Mouse (Mus musculus) Patski (cell line): ENCODE measurements around the gene Slc22a7. TPM values are rescaled to one million over a fixed set of nuclear protein-coding genes. Genes with fewer than 3 reads are reported as not detected.
A peak's percentile ranks its signal among the peaks of the same experiment; 100 is the strongest.

ENCODE experiments used
- ATAC-seq: fragments of 100-300 bp; one replicate; pipeline ENCODE4 v1.8.0; 2021
- CTCF ChIA-PET: fragments of 350-600 bp; sonication (Branson Sonifier 250); formaldehyde crosslinking; loops from one replicate; lab custom pipeline; 2022; ENCODE audit warnings: inconsistent platforms; lab: Charles Lee
- POLR2A ChIA-PET: fragments of 350-600 bp; sonication (Branson Sonifier 250); formaldehyde crosslinking; loops from one replicate; lab custom pipeline; 2022; ENCODE audit warnings: antibody characterized with exemption, inconsistent platforms; lab: Charles Lee
- DNase-seq: peaks from one replicate; pipeline ENCODE4 v3.0.0-alpha.2; 2011; ENCODE audit warnings: low read depth, low spot score
- H3K27me3 ChIP-seq: fragments of 371-371 bp; one replicate; pipeline ENCODE4 v1.5.1; 2021
- CTCF ChIP-seq: fragments of 100-300 bp; IDR thresholded peaks from one replicate; pipeline ENCODE4 v1.5.1; 2021
- in situ Hi-C: fragments of 300-500 bp; cut with MboI; formaldehyde crosslinking; loops from 3 replicates; pipeline ENCODE4 v1.11.1; 2018; ENCODE audit warnings: low pct_unique_long_range_greater_than_20kb, mixed read lengths
- polyA plus RNA-seq: library from polyadenylated mRNA; unstranded; gene quantifications from one replicate; pipeline ENCODE4 v1.2.3, GENCODE M21; 2021

Gene Slc22a7
- polyA plus RNA-seq, 1 experiment from 2014 or later: not detected

DNA sequence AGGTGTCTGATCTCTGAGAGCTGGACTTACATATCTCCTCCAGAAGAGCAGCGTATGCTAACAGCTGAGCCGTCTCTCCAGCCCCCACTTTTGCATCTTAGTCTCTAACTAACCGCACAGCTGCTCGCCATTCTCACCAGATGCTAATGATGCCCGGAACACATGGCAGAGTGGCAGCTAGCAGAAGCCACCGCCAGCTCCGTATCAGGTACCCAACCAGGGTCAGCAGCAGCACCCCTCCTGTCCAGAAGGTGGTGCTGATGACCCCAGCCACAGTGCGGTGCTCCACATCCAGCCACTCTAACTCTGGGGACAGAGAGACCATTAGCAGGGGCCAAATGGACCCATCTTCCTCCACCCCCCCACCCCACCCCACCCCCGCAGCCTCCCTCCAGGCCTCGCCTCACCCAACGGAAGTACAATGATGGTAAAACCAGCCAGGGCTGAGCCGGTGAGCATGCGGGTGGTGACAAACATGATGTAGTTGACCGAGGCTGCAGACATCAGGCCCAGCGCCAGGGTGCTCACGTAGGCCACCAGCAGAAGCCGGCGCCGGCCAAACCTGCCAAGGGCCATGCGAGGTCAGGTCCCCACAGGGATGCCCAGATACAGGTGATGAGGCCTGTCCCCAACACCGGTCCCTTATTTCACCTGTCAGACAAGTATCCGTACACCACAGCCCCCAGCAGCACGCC lies 1.4 kb downstream of the Slc22a7 start:
- POLR2A ChIA-PET: no interaction called here
- H3K27me3 ChIP-seq: peaks cover 3% of the 10 kb centered on the region
- CTCF ChIA-PET: interaction anchor here (1.4 kb wide), 1 partner anchor 8 kb away, joined by 4 read pairs; the partner anchor contains the start of gene Crip3
- ATAC-seq (no peak), DNase-seq (no peak)
- in situ Hi-C loops: no loop called here
- no peak for TF ChIP-seq CTCF

DNA sequence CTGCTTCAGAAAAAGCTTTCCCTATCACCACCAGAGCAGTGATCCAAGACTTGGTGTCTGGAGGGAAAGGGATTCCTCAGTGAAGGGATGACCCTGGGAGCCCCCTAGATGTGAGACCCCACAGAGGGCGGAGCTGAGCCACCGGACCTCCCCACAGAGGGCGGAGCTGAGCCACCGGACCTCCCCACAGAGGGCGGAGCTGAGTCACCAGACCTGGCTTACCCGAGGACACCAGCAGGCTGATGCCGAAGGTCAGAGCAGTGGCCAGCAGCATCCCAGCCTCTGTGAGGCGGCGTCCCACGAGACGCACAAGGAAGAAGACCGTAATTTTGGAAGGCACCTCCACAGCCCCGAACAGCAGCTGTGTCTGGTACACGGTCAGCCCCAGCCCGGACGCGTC lies 4.6 kb downstream of the Slc22a7 start:
- ATAC-seq: no peak
- CTCF ChIA-PET: no interaction called here
- H3K27me3 ChIP-seq: peaks cover 3% of the 10 kb centered on the region

DNA sequence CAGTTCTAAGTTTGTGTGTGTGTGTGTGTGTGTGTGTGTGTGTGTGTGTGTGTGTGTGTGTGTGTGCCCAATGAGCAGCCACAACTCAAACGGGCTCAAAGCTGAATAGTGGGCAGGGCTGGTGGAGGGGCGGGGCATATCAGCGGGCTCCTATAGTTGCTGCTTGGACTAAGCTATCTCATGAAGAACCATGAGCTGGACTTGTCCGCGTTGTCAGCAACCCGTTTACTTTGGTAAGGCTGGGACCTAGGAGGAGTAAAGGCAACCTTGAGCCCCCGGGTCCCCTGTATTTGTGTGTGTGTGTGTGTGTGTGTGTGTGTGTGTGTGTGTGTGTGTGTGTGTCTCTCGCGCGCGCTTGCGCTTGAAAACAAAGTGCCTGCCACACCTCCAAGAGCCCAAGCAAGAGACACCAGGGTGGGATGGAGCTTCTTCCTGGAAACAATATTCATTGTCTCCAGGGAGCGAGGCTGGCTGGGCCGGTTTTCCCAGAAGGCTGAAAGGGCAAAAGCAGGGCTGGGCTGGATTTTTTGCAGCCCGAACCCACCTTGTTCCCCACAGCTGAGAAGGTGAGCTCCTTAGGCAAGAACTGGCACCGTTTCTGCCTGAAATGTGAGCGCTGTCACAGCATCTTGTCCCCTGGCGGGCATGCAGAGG lies 9.4 kb downstream of the Slc22a7 start, which contains the start of gene Crip3:
Crip3 (plus strand) TSS at position 166 of the 654 bp plus-strand sequence.
- ATAC-seq: no peak
- H3K27me3 ChIP-seq: no peaks in the 10 kb centered on the region
- in situ Hi-C loops: no loop called here
- ChIA-PET CTCF (interaction anchor here (1.2 kb wide), 1 partner anchor 9 kb away, joined by 4 read pairs; no protein-coding TSS in a partner anchor), POLR2A (no interaction called here)
- DNase-seq: no peak
- TF ChIP-seq CTCF: no peak

More for the DNA sequence above, 4.6 kb downstream of the Slc22a7 start:
- no peak for TF ChIP-seq CTCF
- POLR2A ChIA-PET: no interaction called here
- in situ Hi-C loops: no loop called here
- DNase-seq: no peak

DNA sequence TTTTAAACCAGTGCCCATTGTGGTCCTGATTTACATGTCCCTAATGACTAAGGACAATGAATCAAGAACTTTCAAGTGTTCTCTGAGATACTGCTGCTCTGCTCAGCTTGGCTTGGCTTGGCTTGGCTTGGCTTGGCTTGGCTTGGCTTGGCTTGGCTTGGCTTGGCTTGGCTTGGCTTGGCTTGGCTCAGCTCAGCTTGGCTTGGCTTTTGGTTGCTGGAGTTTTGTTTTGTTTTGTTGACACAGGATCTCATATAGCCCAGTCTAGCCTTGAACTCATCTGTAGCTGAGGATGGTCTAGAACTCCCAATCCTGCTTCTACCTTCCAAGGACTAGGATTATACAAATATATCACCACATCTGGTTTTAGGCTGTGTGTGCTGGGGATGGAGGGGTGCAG lies 11.8 kb downstream of the Slc22a7 start:
- no peak for TF ChIP-seq CTCF
- ATAC-seq (no peak), DNase-seq (no peak)
- POLR2A ChIA-PET: no interaction called here
- no peaks in the 10 kb centered on the region for H3K27me3 ChIP-seq
- in situ Hi-C loops: no loop called here
- CTCF ChIA-PET: interaction anchor here (1.3 kb wide), 1 partner anchor 10 kb away, joined by 4 read pairs; no protein-coding TSS in a partner anchor

DNA sequence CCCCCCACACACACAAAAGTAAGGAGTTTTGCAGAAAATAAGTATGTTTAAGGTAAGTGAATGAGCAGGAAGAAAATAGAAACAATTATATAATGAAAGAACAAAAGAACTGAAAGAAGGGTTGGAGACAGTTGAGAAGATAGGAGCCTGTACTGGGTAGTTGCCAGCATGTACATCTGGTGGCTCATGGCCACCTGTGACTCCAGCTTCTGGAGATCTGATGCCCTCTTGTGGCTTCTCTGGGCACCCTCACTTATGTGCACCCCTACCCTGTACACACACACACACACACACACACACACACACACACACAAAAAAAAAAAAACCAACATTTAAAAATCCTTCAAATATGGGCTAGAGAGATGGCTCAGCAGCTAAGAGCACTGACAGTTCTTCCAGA lies 18.5 kb downstream of the Slc22a7 start:
- TF ChIP-seq CTCF: no peak
- ChIA-PET CTCF (interaction anchor here (1.3 kb wide), 1 partner anchor 174 kb away, joined by 3 read pairs; no protein-coding TSS in a partner anchor), POLR2A (interaction anchor here (0.6 kb wide), 1 partner anchor 24 kb away, joined by 3 read pairs; no protein-coding TSS in a partner anchor)
- no peaks in the 10 kb centered on the region for H3K27me3 ChIP-seq
- DNase-seq (no peak), ATAC-seq (no peak)
- in situ Hi-C loops: no loop called here

DNA sequence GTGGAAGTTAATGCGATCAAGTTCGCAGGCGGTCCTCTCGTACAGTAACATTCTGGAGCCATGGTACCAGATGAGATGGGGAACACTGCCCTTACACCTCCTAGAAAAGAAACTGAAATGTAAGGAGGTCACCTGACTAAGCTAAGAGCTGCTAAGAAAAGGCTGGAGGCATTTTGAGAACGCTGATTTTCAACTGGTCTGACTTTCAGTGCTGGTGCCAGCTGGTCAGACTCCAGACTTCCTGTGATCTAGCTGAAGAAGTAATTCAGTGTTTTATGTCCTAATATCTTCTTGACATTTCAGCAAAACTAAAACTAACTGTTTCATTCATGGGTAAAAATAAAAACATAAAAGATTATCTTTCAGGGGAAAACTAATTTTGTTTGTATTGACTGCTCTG lies 19.6 kb downstream of the Slc22a7 start:
- DNase-seq: no peak
- in situ Hi-C loops: no loop called here
- TF ChIP-seq CTCF: no peak
- H3K27me3 ChIP-seq: no peaks in the 10 kb centered on the region
- ChIA-PET POLR2A (no interaction called here), CTCF (interaction anchor here (1.0 to 1.3 kb wide), 2 partner anchors 11 to 173 kb away, joined by 3 read pairs; no protein-coding TSS in a partner anchor)
- ATAC-seq: no peak

DNA sequence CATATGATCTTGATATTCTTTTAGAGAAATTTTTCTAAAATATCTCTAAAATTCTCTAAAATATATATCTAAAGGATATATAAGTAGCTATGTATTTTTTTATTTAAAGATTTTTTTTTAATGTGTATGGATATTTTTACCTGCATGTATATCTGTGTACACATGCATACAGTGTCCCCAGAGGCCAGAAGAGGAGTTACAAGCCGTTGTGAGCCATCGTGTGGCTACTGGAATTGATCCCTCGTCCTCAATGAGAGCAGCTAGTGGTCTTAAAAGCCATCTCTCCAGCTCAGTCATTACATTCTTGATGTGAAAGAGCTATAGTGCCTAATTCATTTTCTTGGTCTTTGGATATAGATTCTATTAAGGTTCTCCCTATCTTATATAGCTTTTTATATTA lies 29.8 kb downstream of the Slc22a7 start:
- no peak for ATAC-seq
- no peak for DNase-seq
- ChIA-PET POLR2A (interaction anchor here (0.6 to 0.7 kb wide), 2 partner anchors 9 to 235 kb away, joined by 3 to 5 read pairs; no protein-coding TSS in a partner anchor), CTCF (interaction anchor here (0.7 to 1.9 kb wide), 4 partner anchors 10 to 160 kb away, joined by 3 to 9 read pairs (median 6); partner anchors contain the start of genes Polr1c and Yipf3)
- peak; percentile 66 for TF ChIP-seq CTCF
- H3K27me3 ChIP-seq: no peaks in the 10 kb centered on the region
- in situ Hi-C loops: no loop called here

DNA sequence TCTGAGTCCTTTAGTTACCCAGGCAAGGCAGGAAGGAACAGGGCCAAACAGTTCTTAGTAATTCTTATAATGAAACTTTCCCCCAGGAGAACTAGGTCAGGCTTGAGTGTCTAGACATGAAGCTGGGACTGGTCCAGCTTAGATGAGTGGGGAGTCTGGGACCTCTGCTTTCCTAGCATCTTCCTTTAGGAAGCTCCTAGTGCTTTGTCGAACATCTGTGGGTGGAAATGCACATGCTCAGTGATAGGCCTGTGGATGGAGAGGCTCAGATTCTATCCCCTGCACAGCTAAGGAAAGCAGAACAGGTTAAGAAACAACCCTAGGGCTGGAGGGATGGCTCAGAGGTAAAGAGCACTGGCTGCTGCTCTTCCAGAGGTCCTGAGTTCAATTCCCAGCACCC lies 43.6 kb downstream of the Slc22a7 start:
- ATAC-seq: no peak
- TF ChIP-seq CTCF: no peak
- POLR2A ChIA-PET: no interaction called here
- H3K27me3 ChIP-seq: no peaks in the 10 kb centered on the region
- CTCF ChIA-PET: interaction anchor here (0.9 to 2.4 kb wide), 4 partner anchors 10 to 174 kb away, joined by 3 to 8 read pairs (median 6); no protein-coding TSS in a partner anchor
- no peak for DNase-seq
- in situ Hi-C loops: loop anchor here (5.0 kb wide), 1 partner anchor 127 kb away; no protein-coding TSS in a partner anchor

DNA sequence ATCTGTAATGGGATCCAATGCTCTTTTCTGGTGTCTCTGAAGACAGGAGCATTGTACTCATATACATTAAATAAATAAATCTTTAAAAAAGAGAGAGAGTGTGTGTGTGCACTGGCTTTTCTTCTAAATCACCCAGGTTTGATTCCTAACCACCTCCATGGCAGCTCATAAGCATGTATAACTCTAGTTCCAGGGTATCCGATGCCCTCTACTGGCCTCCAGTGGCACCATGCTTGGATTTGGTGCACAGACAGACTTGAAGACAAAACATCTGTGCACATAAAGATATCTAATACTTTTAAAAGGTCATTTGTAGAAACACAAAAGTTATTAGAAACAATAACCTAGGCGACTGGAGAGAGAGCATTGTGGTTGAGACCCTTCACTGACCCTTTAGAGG lies 45.2 kb downstream of the Slc22a7 start:
- in situ Hi-C loops: loop anchor here (5.0 kb wide), 1 partner anchor 126 kb away; no protein-coding TSS in a partner anchor
- no peak for DNase-seq
- TF ChIP-seq CTCF: peak; percentile 77
- POLR2A ChIA-PET: interaction anchor here (1.2 kb wide), 1 partner anchor 11 kb away, joined by 4 read pairs; no protein-coding TSS in a partner anchor
- no peaks in the 10 kb centered on the region for H3K27me3 ChIP-seq
- no peak for ATAC-seq
- CTCF ChIA-PET: interaction anchor here (0.8 to 2.4 kb wide), 7 partner anchors 8 to 130 kb away, joined by 3 to 8 read pairs (median 3); no protein-coding TSS in a partner anchor

DNA sequence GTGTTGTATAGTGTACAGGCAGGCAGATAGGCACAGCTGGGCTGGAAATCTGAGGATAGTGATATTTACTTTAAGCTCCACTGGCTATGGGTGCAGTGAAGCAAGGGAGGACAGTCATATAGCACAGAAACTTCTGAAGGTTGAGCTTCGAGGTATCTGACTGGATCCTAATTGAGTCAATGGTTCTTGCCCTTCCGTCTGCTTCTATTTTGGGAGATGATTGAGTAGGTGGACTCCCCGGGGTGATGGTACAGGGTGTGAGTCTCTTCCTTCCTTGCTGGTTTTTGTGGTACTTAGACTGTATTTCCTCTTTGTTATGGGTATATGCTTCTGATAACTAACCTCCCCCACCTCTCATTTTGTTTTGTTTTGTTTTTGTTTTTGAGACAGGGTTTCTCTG lies 50.1 kb downstream of the Slc22a7 start:
- no peak for ATAC-seq
- no peak for TF ChIP-seq CTCF
- DNase-seq: no peak
- POLR2A ChIA-PET: no interaction called here
- no peaks in the 10 kb centered on the region for H3K27me3 ChIP-seq
- CTCF ChIA-PET: no interaction called here
- in situ Hi-C loops: no loop called here
